8 mouse cellular contexts compared by ENCODE assay signal in the genomic region with DNA sequence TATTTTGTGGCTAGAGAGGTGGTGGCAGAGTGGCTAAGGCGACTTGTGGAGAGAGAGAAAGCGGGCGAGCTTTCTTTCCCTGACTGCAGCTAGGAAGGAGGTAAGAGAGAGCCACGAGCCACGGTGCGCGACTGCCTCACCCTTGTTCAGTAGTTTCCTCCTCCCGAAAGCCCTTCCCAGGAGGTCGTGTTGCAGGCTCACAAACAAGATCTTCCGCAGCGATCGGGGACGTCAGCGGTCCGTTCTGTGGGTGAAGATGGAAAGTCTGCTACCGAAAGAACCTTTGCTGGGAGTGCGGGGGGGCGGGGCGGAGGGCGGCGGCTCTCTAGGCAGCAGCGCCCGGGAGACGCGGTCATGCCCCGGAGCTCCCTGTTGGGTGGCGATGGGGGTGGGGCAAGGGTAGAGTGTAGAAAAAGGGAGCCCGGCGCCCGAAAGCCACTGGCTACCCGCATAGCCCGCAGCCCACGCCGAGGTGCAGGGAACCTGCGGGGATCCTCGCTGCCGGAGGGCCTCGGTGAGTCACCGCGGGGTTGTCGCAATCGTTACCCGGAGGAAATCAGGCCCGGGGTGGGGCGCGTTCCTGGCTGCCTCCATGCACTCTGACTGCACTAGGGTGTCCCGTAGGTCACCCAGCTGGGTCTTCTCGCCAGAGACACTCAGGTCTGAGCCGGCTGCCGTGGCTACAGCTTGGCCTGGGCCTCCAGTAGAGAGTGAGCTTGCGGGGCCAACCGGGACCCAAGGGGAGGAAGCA. TPM values are rescaled to one million over a fixed set of nuclear protein-coding genes. Genes with fewer than 3 reads are reported as not detected.
DNase-seq lines count a peak whose midpoint lies in the region; ATAC-seq and TF ChIP-seq lines count a peak whose summit lies in the region.

No protein-coding gene starts in this region.

- H3K36me3 ChIP-seq in forebrain, embryonic 14.5 days (ENCODE audit: control insufficient read depth, insufficient read depth, low read length): no peaks in the 10 kb centered on the region
- H3K36me3 ChIP-seq in lung, embryonic 14.5 days (ENCODE audit: insufficient read depth): no peaks in the 10 kb centered on the region
- H3K36me3 ChIP-seq in neural tube, embryonic 15.5 days: no peaks in the 10 kb centered on the region

- ATAC-seq in CD4-positive, CD25-positive, alpha-beta regulatory T cell, adult 4 months: peak; percentile 72
- peak; percentile 72 for ATAC-seq in forebrain, embryonic 14.5 days
- ATAC-seq in lung, embryonic 14.5 days (ENCODE audit: insufficient read depth): peak; percentile 82
- peak; percentile 66 for ATAC-seq in neural tube, embryonic 15.5 days (ENCODE audit: low FRiP score)

- H3K4me3 ChIP-seq in brown adipose tissue, adult 24 weeks (ENCODE audit: insufficient read depth, low read depth, low read length): peak overlapping the region; percentile 60
- peak overlapping the region; percentile 53 for H3K4me3 ChIP-seq in forebrain, embryonic 14.5 days (ENCODE audit: low read depth, low read length)
- peak overlapping the region; percentile 59 for H3K4me3 ChIP-seq in lung, embryonic 14.5 days (ENCODE audit: low read depth, low read length)
- peak overlapping the region; percentile 56 for H3K4me3 ChIP-seq in neural tube, embryonic 15.5 days (replicated peaks)

- H3K4me1 ChIP-seq in brown adipose tissue, adult 24 weeks (ENCODE audit: control insufficient read depth, insufficient read depth, insufficient read length, low read length): no peaks in the 10 kb centered on the region
- H3K4me1 ChIP-seq in forebrain, embryonic 14.5 days (ENCODE audit: control insufficient read depth, insufficient read depth, low read length): 0 out of 2 replicates have a peak, but pooled peaks cover 6% of the 10 kb centered on the region
- peaks cover 3% of the 10 kb centered on the region; the same call in 1 of the 2 replicates for H3K4me1 ChIP-seq in lung, embryonic 14.5 days (ENCODE audit: insufficient read depth)
- H3K4me1 ChIP-seq in neural tube, embryonic 15.5 days: peaks cover 22% of the 10 kb centered on the region

- TF ChIP-seq CTCF in lung, embryonic 14.5 days (IDR thresholded peaks at IDR 0.05; ENCODE audit: low read depth): no peak

- peaks cover 4% of the 10 kb centered on the region; the same call in 1 of the 2 replicates for H3K9me3 ChIP-seq in forebrain, embryonic 14.5 days (replicated peaks; ENCODE audit: control insufficient read depth, low read length)
- H3K9me3 ChIP-seq in lung, embryonic 14.5 days (ENCODE audit: low read depth, low read length): peaks cover 8% of the 10 kb centered on the region
- H3K9me3 ChIP-seq in neural tube, embryonic 15.5 days (replicated peaks): no peaks in the 10 kb centered on the region

- DNase-seq in forebrain, embryonic 14.5 days (ENCODE audit: low spot score): peak; percentile 33
- DNase-seq in heart, postnatal 14 days: peak; percentile 76 to 77
- peak; percentile 19 to 35 for DNase-seq in layer of hippocampus, adult 18-20 months (ENCODE audit: low spot score in 2 of 2)
- DNase-seq in lung, embryonic 14.5 days: peak; percentile 64
- peak; percentile 27 for DNase-seq in testis, postnatal 14 days (ENCODE audit: low spot score)

- peak overlapping the region; percentile 59 for H3K9ac ChIP-seq in forebrain, embryonic 14.5 days (ENCODE audit: low read length)
- H3K9ac ChIP-seq in lung, embryonic 14.5 days: peak overlapping the region; percentile 59
- peak overlapping the region; percentile 54 for H3K9ac ChIP-seq in neural tube, embryonic 15.5 days (replicated peaks)

- H3K27ac ChIP-seq in brown adipose tissue, adult 24 weeks (replicated peaks; ENCODE audit: low read depth, low read length): peak overlapping the region; percentile 91
- H3K27ac ChIP-seq in forebrain, embryonic 14.5 days (ENCODE audit: low read depth, low read length): no peak overlapping the region
- peak overlapping the region; percentile 16; the same call in 1 of the 2 replicates for H3K27ac ChIP-seq in lung, embryonic 14.5 days (ENCODE audit: low read depth)
- H3K27ac ChIP-seq in neural tube, embryonic 15.5 days (replicated peaks): no peak overlapping the region

- WGBS in forebrain, embryonic 14.5 days: under 1% methylated on average over 52 of the region's 52 CpGs
- WGBS in lung, embryonic 14.5 days: under 1% methylated on average over 51 of the region's 52 CpGs
- under 1% methylated on average over 51 of the region's 52 CpGs for WGBS in neural tube, embryonic 15.5 days

- intact Hi-C loops in heart, postnatal 14 days (cut with DNase I): loop anchor here (2.0 to 5.0 kb wide), 2 partner anchors 15 to 61 kb away; no protein-coding TSS in a partner anchor

- H3K4me2 ChIP-seq in forebrain, embryonic 14.5 days (ENCODE audit: low read length): peak overlapping the region; percentile 99
- peak overlapping the region; percentile 99 for H3K4me2 ChIP-seq in lung, embryonic 14.5 days
- peak overlapping the region; percentile 99 for H3K4me2 ChIP-seq in neural tube, embryonic 15.5 days

- H3K27me3 ChIP-seq in forebrain, embryonic 14.5 days (replicated peaks; ENCODE audit: control insufficient read depth, insufficient read depth, low read length): peaks cover 22% of the 10 kb centered on the region; the same call in 1 of the 2 replicates
- peaks cover 32% of the 10 kb centered on the region; the same call in 1 of the 2 replicates for H3K27me3 ChIP-seq in lung, embryonic 14.5 days (ENCODE audit: insufficient read depth, low read length)
- H3K27me3 ChIP-seq in neural tube, embryonic 15.5 days (replicated peaks): peaks cover 55% of the 10 kb centered on the region

RNA-seq across cellular contexts. Expression of gene Gpat3, which starts 0.5 kb away (rescaled TPM):
- polyA plus RNA-seq in CD4-positive, CD25-positive, alpha-beta regulatory T cell, adult 4 months (2017; shearing (Covaris generic)): 1 to 10 TPM in 1 of 2 experiments, under 1 TPM in 1; 0.48 to 1.1 TPM
- polyA plus RNA-seq in brown adipose tissue, adult 24 weeks (2012; ENCODE audit: insufficient read depth, insufficient read length, missing spikeins): 10.5 and 11.3 TPM in 2 replicates
- polyA plus RNA-seq in forebrain, embryonic 14.5 days (2014; fragmentation: Nextera tagmentation; extraction: Ambion mirVana): 0.33 and 0.69 TPM in 2 replicates
- total RNA-seq in heart, postnatal 14 days (2021): 10 to 100 TPM; 18.9 to 27.7 TPM
- 1 to 10 TPM; 2.2 to 2.3 TPM for total RNA-seq in layer of hippocampus, adult 18-20 months (2021)
- polyA plus RNA-seq in lung, embryonic 14.5 days (2014; fragmentation: Nextera tagmentation; extraction: Ambion mirVana): 0.63 and 0.93 TPM in 2 replicates
- polyA plus RNA-seq in neural tube, embryonic 15.5 days (2015; fragmentation: Nextera tagmentation; extraction: Ambion mirVana): 1.7 and 2.8 TPM in 2 replicates

RNA-seq across cellular contexts. Expression of gene Abraxas1, which starts 25.3 kb away (rescaled TPM):
- polyA plus RNA-seq in CD4-positive, CD25-positive, alpha-beta regulatory T cell, adult 4 months (2017; shearing (Covaris generic)): 10 to 100 TPM; 32.8 to 33.7 TPM
- 9.3 and 11.9 TPM in 2 replicates for polyA plus RNA-seq in brown adipose tissue, adult 24 weeks (2012; ENCODE audit: insufficient read depth, insufficient read length, missing spikeins)
- 11.8 and 13.4 TPM in 2 replicates for polyA plus RNA-seq in forebrain, embryonic 14.5 days (2014; fragmentation: Nextera tagmentation; extraction: Ambion mirVana)
- total RNA-seq in heart, postnatal 14 days (2021): 10 to 100 TPM; 10.1 to 11.0 TPM
- 1 to 10 TPM; 7.5 to 7.9 TPM for total RNA-seq in layer of hippocampus, adult 18-20 months (2021)
- 30.2 and 32.0 TPM in 2 replicates for polyA plus RNA-seq in lung, embryonic 14.5 days (2014; fragmentation: Nextera tagmentation; extraction: Ambion mirVana)
- 13.5 and 17.1 TPM in 2 replicates for polyA plus RNA-seq in neural tube, embryonic 15.5 days (2015; fragmentation: Nextera tagmentation; extraction: Ambion mirVana)

RNA-seq across cellular contexts. Expression of gene Mrps18c, which starts 47.6 kb away (rescaled TPM):
- 100 to 1,000 TPM; 122 to 153 TPM for polyA plus RNA-seq in CD4-positive, CD25-positive, alpha-beta regulatory T cell, adult 4 months (2017; shearing (Covaris generic))
- 249 and 287 TPM in 2 replicates for polyA plus RNA-seq in brown adipose tissue, adult 24 weeks (2012; ENCODE audit: insufficient read depth, insufficient read length, missing spikeins)
- polyA plus RNA-seq in forebrain, embryonic 14.5 days (2014; fragmentation: Nextera tagmentation; extraction: Ambion mirVana): 156 and 172 TPM in 2 replicates
- total RNA-seq in heart, postnatal 14 days (2021): 10 to 100 TPM; 81.8 to 88.5 TPM
- total RNA-seq in layer of hippocampus, adult 18-20 months (2021): 10 to 100 TPM; 64.3 to 65.2 TPM
- 161 and 167 TPM in 2 replicates for polyA plus RNA-seq in lung, embryonic 14.5 days (2014; fragmentation: Nextera tagmentation; extraction: Ambion mirVana)
- 160 TPM in 2 replicates for polyA plus RNA-seq in neural tube, embryonic 15.5 days (2015; fragmentation: Nextera tagmentation; extraction: Ambion mirVana)

RNA-seq across cellular contexts. Expression of gene Helq, which starts 47.6 kb away (rescaled TPM):
- 10 to 100 TPM; 12.2 to 18.9 TPM for polyA plus RNA-seq in CD4-positive, CD25-positive, alpha-beta regulatory T cell, adult 4 months (2017; shearing (Covaris generic))
- 3.3 and 6.6 TPM in 2 replicates for polyA plus RNA-seq in brown adipose tissue, adult 24 weeks (2012; ENCODE audit: insufficient read depth, insufficient read length, missing spikeins)
- polyA plus RNA-seq in forebrain, embryonic 14.5 days (2014; fragmentation: Nextera tagmentation; extraction: Ambion mirVana): 16.0 and 20.5 TPM in 2 replicates
- total RNA-seq in heart, postnatal 14 days (2021): 1 to 10 TPM; 3.0 to 3.3 TPM
- total RNA-seq in layer of hippocampus, adult 18-20 months (2021): 10 to 100 TPM; 10.6 to 14.6 TPM
- polyA plus RNA-seq in lung, embryonic 14.5 days (2014; fragmentation: Nextera tagmentation; extraction: Ambion mirVana): 20.3 and 21.6 TPM in 2 replicates
- 14.1 and 19.5 TPM in 2 replicates for polyA plus RNA-seq in neural tube, embryonic 15.5 days (2015; fragmentation: Nextera tagmentation; extraction: Ambion mirVana)

Comparison
In these comparisons a context has a peak if more than half of its experiments do, and no peak if none do; other contexts are left out.
1. H3K27ac ChIP-seq: peak in brown adipose tissue, adult 24 weeks (single experiment) and lung, embryonic 14.5 days (single experiment); none in forebrain, embryonic 14.5 days (single experiment) and neural tube, embryonic 15.5 days (single experiment).
2. Peak in every context shown above with its lines, with median percentiles within 50 percentile points of each other: ATAC-seq, H3K4me3 ChIP-seq, DNase-seq, H3K4me2 ChIP-seq and H3K9ac ChIP-seq.